Mouse (Mus musculus) Patski (cell line): ENCODE results near the gene Hoxb6. TPM values are rescaled to one million over a fixed set of nuclear protein-coding genes. Genes with fewer than 3 reads are reported as not detected.

Source experiments
- ATAC-seq: fragments of 100-300 bp; one replicate; pipeline ENCODE4 v1.8.0; 2021
- CTCF ChIA-PET: fragments of 350-600 bp; sonication (Branson Sonifier 250); formaldehyde crosslinking; loops from one replicate; lab custom pipeline; 2022; ENCODE audit warnings: inconsistent platforms; lab: Charles Lee
- POLR2A ChIA-PET: fragments of 350-600 bp; sonication (Branson Sonifier 250); formaldehyde crosslinking; loops from one replicate; lab custom pipeline; 2022; ENCODE audit warnings: antibody characterized with exemption, inconsistent platforms; lab: Charles Lee
- DNase-seq: peaks from one replicate; pipeline ENCODE4 v3.0.0-alpha.2; 2011; ENCODE audit warnings: low read depth, low spot score
- H3K27me3 ChIP-seq: fragments of 371-371 bp; one replicate; pipeline ENCODE4 v1.5.1; 2021
- CTCF ChIP-seq: fragments of 100-300 bp; IDR thresholded peaks from one replicate; pipeline ENCODE4 v1.5.1; 2021
- in situ Hi-C: fragments of 300-500 bp; cut with MboI; formaldehyde crosslinking; loops from 3 replicates; pipeline ENCODE4 v1.11.1; 2018; ENCODE audit warnings: low pct_unique_long_range_greater_than_20kb, mixed read lengths
- polyA plus RNA-seq: library from polyadenylated mRNA; unstranded; gene quantifications from one replicate; pipeline ENCODE4 v1.2.3, GENCODE M21; 2021

Gene Hoxb6
- polyA plus RNA-seq, 1 experiment from 2014 or later: 69.7 TPM

DNA sequence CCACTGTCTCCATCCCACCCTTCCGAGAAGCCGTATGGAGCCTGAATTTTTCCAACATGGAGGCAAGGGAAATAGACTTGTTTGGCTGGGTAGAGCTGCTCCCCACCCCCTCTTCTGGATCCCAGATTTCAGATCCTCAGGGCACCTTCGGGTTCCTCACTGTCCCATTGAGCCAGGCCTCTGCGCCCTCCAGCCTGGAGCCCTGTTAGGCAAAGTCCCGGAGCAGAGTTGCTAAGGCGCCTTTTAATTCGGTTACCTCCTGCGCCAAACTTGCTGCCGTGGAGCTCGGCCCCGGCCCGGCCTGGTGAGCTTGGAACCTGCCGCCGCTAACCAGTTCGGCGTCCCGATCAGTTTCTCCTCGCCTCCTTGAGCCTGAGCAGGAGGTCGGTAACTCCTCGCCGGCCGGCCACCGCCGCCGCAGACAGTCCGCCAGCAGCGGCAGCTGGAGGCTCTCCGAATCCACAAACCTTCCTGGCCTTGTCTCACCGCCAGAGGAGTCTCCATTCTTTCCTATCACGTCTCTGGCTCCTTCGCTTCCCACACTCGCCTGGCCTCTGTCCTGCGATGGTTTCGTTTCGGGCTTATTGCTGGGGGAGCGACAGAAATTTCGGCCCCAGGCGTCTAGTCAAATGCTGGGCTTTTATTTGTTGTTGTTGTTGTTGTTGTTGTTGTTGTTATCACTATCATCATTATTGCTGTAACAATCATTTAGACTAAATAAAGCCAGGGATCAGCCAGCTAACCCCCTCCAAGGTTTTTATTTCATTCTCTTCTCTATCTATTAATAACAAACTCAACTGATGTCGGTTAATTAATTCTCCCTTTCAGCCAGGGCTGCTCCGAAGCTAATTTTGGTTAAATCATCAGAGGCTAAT lies 49.7 kb downstream of the Hoxb6 start:
- in situ Hi-C loops: no loop called here
- no peak for TF ChIP-seq CTCF
- CTCF ChIA-PET: interaction anchor here (0.7 to 1.9 kb wide), 4 partner anchors 14 to 212 kb away, joined by 3 to 9 read pairs (median 3); no protein-coding TSS in a partner anchor
- ATAC-seq: no peak
- H3K27me3 ChIP-seq: no peaks in the 10 kb centered on the region
- DNase-seq: no peak
- POLR2A ChIA-PET: interaction anchor here (0.6 to 4.3 kb wide), 20 partner anchors 9 to 87 kb away, joined by 3 to 51 read pairs (median 5); partner anchors contain the start of genes Hoxb2, Hoxb3, Hoxb4 and Hoxb6

DNA sequence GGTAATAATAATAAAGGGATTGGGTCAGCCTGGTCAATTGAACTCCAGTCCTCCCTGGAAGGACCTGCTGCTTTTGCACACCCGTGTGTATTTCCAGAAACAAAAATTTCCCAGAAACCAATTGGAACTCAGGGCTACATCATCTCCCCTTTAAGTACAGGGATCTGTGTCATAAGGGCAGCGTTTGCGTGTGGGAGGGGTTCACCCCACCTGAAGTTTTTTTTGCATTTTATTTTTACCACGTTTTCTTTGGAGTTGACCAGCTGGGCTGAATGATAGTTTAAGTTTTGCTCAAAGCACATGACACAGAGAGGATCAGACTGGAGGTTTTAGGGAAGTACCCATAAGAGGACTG lies 50.3 kb downstream of the Hoxb6 start:
- ChIA-PET CTCF (interaction anchor here (1.0 kb wide), 1 partner anchor 211 kb away, joined by 3 read pairs; no protein-coding TSS in a partner anchor), POLR2A (interaction anchor here (0.6 to 4.3 kb wide), 12 partner anchors 9 to 88 kb away, joined by 3 to 51 read pairs (median 6); partner anchors contain the start of genes Hoxb2, Hoxb3, Hoxb6 and Hoxb8)
- DNase-seq (no peak), ATAC-seq (no peak)
- H3K27me3 ChIP-seq: no peaks in the 10 kb centered on the region
- TF ChIP-seq CTCF: no peak
- in situ Hi-C loops: no loop called here

DNA sequence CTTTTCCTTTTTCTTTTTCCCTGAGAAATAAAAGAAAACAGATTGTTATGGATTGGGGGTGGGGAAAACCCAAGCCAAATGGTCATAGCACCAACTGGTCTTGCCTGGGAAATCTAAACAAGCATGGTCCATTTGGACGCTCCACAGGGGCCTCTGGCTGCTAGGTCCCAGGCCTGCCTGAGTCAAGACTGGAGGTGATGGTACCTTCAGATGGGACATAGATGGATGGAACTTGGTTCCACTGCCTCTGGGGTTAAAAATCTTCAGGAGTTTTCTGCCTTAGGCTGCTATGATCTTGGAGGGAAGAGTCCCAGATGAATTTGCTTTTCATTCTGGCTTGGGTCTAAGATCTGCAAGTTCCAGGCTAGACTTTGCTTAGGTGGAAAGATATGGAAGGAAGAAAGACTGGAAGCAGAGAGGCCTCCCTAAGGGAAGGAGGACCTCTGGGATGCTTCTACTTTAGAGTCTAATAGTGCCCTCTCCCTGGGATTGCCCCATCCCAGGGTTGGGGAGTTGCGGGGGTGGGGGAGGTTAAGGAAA lies 51.0 kb downstream of the Hoxb6 start:
- ATAC-seq (no peak), DNase-seq (no peak)
- no peaks in the 10 kb centered on the region for H3K27me3 ChIP-seq
- POLR2A ChIA-PET: interaction anchor here (1.3 to 4.3 kb wide), 3 partner anchors 9 to 31 kb away, joined by 4 to 51 read pairs (median 15); partner anchors contain the start of gene Hoxb2
- CTCF ChIA-PET: interaction anchor here (1.0 kb wide), 1 partner anchor 211 kb away, joined by 3 read pairs; no protein-coding TSS in a partner anchor
- no peak for TF ChIP-seq CTCF
- in situ Hi-C loops: no loop called here

GRCm38 (mm10) chr11:96344061-96344877 lies 52.0 kb downstream of the Hoxb6 start:
- POLR2A ChIA-PET: interaction anchor here (0.6 to 2.8 kb wide), 16 partner anchors 10 to 210 kb away, joined by 3 to 16 read pairs (median 4); partner anchors contain the start of genes Hoxb5 and Hoxb8
- no peaks in the 10 kb centered on the region for H3K27me3 ChIP-seq
- DNase-seq: no peak
- no peak for TF ChIP-seq CTCF
- peak; percentile 24 for ATAC-seq
- in situ Hi-C loops: no loop called here
- CTCF ChIA-PET: interaction anchor here (0.8 to 0.9 kb wide), 3 partner anchors 36 to 518 kb away, joined by 3 to 4 read pairs (median 3); no protein-coding TSS in a partner anchor

DNA sequence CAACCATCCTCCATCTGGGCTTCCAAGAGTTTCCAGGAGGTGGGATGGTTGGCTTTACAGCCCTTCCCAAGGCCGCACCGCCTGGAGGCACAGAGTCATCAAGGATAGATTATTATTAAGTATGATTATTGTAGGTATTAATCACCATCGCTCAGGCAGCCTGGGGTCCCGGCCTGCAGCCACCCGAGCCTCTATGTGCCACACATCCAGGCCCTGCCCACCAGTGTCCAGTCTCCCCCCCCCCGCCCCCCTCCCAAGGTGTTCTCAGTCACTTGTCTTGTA lies 52.5 kb downstream of the Hoxb6 start:
- TF ChIP-seq CTCF: no peak
- in situ Hi-C loops: no loop called here
- no peaks in the 10 kb centered on the region for H3K27me3 ChIP-seq
- DNase-seq (no peak), ATAC-seq (no peak)
- ChIA-PET POLR2A (interaction anchor here (0.7 to 2.8 kb wide), 15 partner anchors 10 to 209 kb away, joined by 3 to 16 read pairs (median 4); partner anchors contain the start of genes Hoxb5 and Hoxb8), CTCF (interaction anchor here (0.8 to 0.9 kb wide), 3 partner anchors 37 to 517 kb away, joined by 3 to 4 read pairs (median 3); no protein-coding TSS in a partner anchor)

DNA sequence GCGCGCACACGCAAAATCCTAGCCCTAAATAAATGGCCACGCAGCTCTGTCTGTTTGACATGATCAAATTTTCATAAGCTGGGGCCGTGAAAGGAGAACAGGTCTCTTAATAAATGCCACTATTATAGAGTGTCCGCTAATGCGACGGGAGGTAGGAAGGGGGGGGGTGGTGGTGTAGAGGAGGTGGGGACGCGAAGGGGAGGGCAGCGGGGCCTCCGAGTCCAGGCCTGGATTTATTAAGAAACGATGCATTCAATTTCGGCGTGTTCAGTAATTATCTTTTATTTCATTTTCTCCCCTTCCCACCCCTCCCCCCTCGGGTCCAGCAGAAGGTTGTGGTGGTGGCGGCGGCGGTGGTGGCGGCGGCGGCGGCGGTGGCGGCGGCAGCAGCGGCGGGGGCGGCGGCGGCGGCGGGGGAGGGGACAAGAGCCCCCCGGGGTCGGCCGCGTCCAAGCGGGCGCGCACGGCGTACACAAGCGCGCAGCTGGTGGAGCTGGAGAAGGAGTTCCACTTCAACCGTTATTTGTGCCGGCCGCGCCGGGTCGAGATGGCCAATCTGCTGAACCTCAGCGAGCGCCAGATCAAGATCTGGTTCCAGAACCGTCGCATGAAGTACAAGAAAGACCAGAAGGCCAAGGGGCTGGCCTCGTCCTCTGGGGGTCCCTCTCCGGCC lies 53.1 kb downstream of the Hoxb6 start:
- DNase-seq (no peak), ATAC-seq (no peak)
- ChIA-PET CTCF (interaction anchor here (0.8 kb wide), 1 partner anchor 37 kb away, joined by 3 read pairs; no protein-coding TSS in a partner anchor), POLR2A (interaction anchor here (0.6 to 2.8 kb wide), 12 partner anchors 9 to 82 kb away, joined by 3 to 16 read pairs (median 6); partner anchors contain the start of genes Hoxb5 and Hoxb8)
- in situ Hi-C loops: no loop called here
- no peaks in the 10 kb centered on the region for H3K27me3 ChIP-seq
- TF ChIP-seq CTCF: no peak

DNA sequence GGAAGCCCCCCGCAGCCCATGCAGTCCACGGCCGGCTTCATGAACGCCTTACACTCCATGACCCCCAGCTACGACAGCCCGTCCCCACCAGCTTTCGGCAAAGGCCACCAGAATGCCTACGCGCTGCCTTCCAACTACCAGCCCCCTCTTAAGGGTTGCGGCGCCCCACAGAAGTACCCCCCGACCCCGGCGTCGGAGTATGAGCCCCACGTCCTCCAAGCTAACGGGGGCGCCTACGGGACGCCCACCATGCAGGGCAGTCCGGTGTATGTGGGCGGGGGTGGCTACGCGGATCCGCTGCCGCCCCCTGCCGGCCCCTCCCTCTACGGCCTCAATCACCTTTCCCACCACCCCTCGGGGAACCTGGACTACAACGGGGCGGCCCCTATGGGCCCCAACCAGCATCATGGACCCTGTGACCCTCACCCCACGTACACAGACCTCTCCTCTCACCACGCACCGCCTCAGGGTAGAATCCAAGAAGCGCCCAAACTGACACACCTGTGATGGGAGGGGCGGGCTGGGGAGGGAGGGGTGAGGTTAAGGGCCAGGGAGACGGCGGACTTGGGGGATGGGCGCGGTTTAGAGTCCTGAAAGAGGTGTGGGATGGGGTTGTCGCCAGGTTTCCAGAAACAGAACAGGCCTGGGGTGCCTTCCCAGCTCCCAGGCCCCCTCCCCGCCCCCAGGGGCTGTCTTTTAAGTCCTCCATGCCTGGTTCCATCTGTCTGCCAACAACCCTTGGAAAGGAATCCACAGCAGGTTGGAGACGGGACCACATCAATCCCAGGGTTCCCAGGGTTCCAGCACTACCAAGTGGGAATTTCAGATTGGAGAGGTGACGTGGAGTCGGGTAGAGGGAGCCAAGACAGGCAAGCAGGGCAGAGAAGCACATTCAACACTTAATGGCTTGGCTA lies 53.9 kb downstream of the Hoxb6 start:
- in situ Hi-C loops: no loop called here
- ChIA-PET CTCF (interaction anchor here (1.2 to 1.5 kb wide), 2 partner anchors 36 to 275 kb away, joined by 3 to 4 read pairs; no protein-coding TSS in a partner anchor), POLR2A (interaction anchor here (0.5 to 2.8 kb wide), 12 partner anchors 8 to 206 kb away, joined by 3 to 16 read pairs (median 6); partner anchors contain the start of genes Hoxb3 and Hoxb5)
- DNase-seq (no peak), ATAC-seq (no peak)
- TF ChIP-seq CTCF: no peak
- H3K27me3 ChIP-seq: no peaks in the 10 kb centered on the region

- TF ChIP-seq CTCF: no peak
- no peaks in the 10 kb centered on the region for H3K27me3 ChIP-seq
- in situ Hi-C loops: no loop called here
- ChIA-PET CTCF (interaction anchor here (0.8 to 1.8 kb wide), 5 partner anchors 15 to 274 kb away, joined by 3 to 4 read pairs (median 4); no protein-coding TSS in a partner anchor), POLR2A (interaction anchor here (0.7 to 2.8 kb wide), 13 partner anchors 8 to 205 kb away, joined by 3 to 16 read pairs (median 5); partner anchors contain the start of genes Hoxb3 and Hoxb5)
- ATAC-seq (no peak), DNase-seq (no peak)
Measured at GRCm38 (mm10) chr11:96346916-96347520, 54.7 kb downstream of the Hoxb6 start.
